Mouse (Mus musculus) macrophage (primary cell): ENCODE data around the gene Nr2c2ap. TPM values are rescaled to one million over a fixed set of nuclear protein-coding genes. Genes with fewer than 3 reads are reported as not detected.

Experiments
- H3K27ac ChIP-seq: fragments of 350-480 bp; formaldehyde crosslinking; 2 replicates; pipeline ENCODE4 v1.9.0; 2021
- H3K36me3 ChIP-seq: fragments of 350-480 bp; formaldehyde crosslinking; 2 replicates; pipeline ENCODE4 v1.9.0; 2021; ENCODE audit errors: inconsistent target
- H3K4me3 ChIP-seq: fragments of 350-480 bp; formaldehyde crosslinking; 2 replicates; pipeline ENCODE4 v1.9.0; 2021; ENCODE audit errors: inconsistent target
- H3K79me2 ChIP-seq: fragments of 350-480 bp; formaldehyde crosslinking; 2 replicates; pipeline ENCODE4 v1.9.0; 2021; ENCODE audit errors: inconsistent target
- WGBS: methylation state at CpG from one replicate; pipeline ENCODE4 v1.1.7; 2026; ENCODE audit warnings: inconsistent platforms; ENCODE audit not compliant: missing documents; 5-methylcytosine and 5-hydroxymethylcytosine counted together
- polyA plus RNA-seq: library from polyadenylated mRNA; stranded (reverse); fragments of 250-400 nt; gene quantifications from 3 replicates; pipeline ENCODE4 v1.2.4, GENCODE M21; 2018; ENCODE audit warnings: inconsistent platforms

Gene Nr2c2ap
- polyA plus RNA-seq, 1 experiment from 2014 or later: 18.4 TPM

- no peak overlapping the region for H3K27ac ChIP-seq
- WGBS: 93% methylated on average over 7 of the region's 9 CpGs
- H3K79me2 ChIP-seq: peaks cover 25% of the 10 kb centered on the region
- peaks cover 34% of the 10 kb centered on the region for H3K36me3 ChIP-seq
- H3K4me3 ChIP-seq: no peak overlapping the region
Measured at GRCm38 (mm10) chr8:70134931-70135330, 3.8 kb downstream of the Nr2c2ap start.

GRCm38 (mm10) chr8:70136591-70136990 lies 5.5 kb downstream of the Nr2c2ap start:
- peaks cover 34% of the 10 kb centered on the region for H3K79me2 ChIP-seq
- H3K36me3 ChIP-seq: peaks cover 34% of the 10 kb centered on the region
- H3K4me3 ChIP-seq: no peak overlapping the region
- 92% methylated on average over 4 of the region's 4 CpGs for WGBS
- no peak overlapping the region for H3K27ac ChIP-seq

GRCm38 (mm10) chr8:70137890-70138289 lies 6.8 kb downstream of the Nr2c2ap start:
- 81% methylated on average over 3 of the region's 4 CpGs for WGBS
- Histone ChIP-seq H3K36me3 (peaks cover 43% of the 10 kb centered on the region), H3K79me2 (peaks cover 21% of the 10 kb centered on the region), H3K27ac (no peak overlapping the region), H3K4me3 (no peak overlapping the region; the same call in 1 of the 2 replicates)

- Histone ChIP-seq H3K4me3 (peak within 1 kb of the TSS; percentile 98), H3K79me2 (peaks cover 14% of the 10 kb centered on the region), H3K27ac (peak within 1 kb of the TSS; percentile 52), H3K36me3 (peaks cover 43% of the 10 kb centered on the region; the same call in 1 of the 2 replicates)
- under 1% methylated on average over 46 of the region's 46 CpGs for WGBS
Measured at GRCm38 (mm10) chr8:70139026-70139857, 8.1 kb downstream of the Nr2c2ap start, which contains the start of the genes Rfxank, Borcs8 and Mef2b. TSS of gene Rfxank (minus strand) at chr8:70139154. TSS of gene Borcs8 (plus strand) at chr8:70139499. TSS of gene Mef2b (plus strand) at chr8:70139711.

- peaks cover 14% of the 10 kb centered on the region for H3K79me2 ChIP-seq
- peak overlapping the region; percentile 52 for H3K27ac ChIP-seq
- H3K4me3 ChIP-seq: peak overlapping the region; percentile 98
- H3K36me3 ChIP-seq: peaks cover 43% of the 10 kb centered on the region; the same call in 1 of the 2 replicates
- 3% methylated on average over 9 of the region's 9 CpGs for WGBS
Measured at GRCm38 (mm10) chr8:70139981-70140380, 8.8 kb downstream of the Nr2c2ap start.

- H3K27ac ChIP-seq: no peak overlapping the region
- no peaks in the 10 kb centered on the region for H3K79me2 ChIP-seq
- peaks cover 40% of the 10 kb centered on the region for H3K36me3 ChIP-seq
- 71% methylated on average over 7 of the region's 7 CpGs for WGBS
- H3K4me3 ChIP-seq: no peak overlapping the region
Measured at GRCm38 (mm10) chr8:70147678-70148607, 16.8 kb downstream of the Nr2c2ap start.

- Histone ChIP-seq H3K79me2 (no peaks in the 10 kb centered on the region), H3K27ac (no peak overlapping the region), H3K4me3 (no peak overlapping the region), H3K36me3 (peaks cover 21% of the 10 kb centered on the region)
- 66% methylated on average over 13 of the region's 13 CpGs for WGBS
Measured at GRCm38 (mm10) chr8:70150158-70150557, 19.0 kb downstream of the Nr2c2ap start.

GRCm38 (mm10) chr8:70152537-70153257 lies 21.6 kb downstream of the Nr2c2ap start:
- H3K27ac ChIP-seq: no peak overlapping the region
- H3K4me3 ChIP-seq: no peak overlapping the region
- 38% methylated on average over 14 of the region's 22 CpGs for WGBS
- no peaks in the 10 kb centered on the region for H3K36me3 ChIP-seq
- no peaks in the 10 kb centered on the region for H3K79me2 ChIP-seq

- no peaks in the 10 kb centered on the region for H3K36me3 ChIP-seq
- WGBS: 100% methylated on average over 1 of the region's 1 CpGs
- no peak overlapping the region for H3K27ac ChIP-seq
- H3K4me3 ChIP-seq: no peak overlapping the region
- no peaks in the 10 kb centered on the region for H3K79me2 ChIP-seq
Measured at GRCm38 (mm10) chr8:70157240-70157800, 26.2 kb downstream of the Nr2c2ap start.

GRCm38 (mm10) chr8:70158069-70158853 lies 27.1 kb downstream of the Nr2c2ap start:
- Histone ChIP-seq H3K79me2 (no peaks in the 10 kb centered on the region), H3K36me3 (no peaks in the 10 kb centered on the region), H3K27ac (no peak overlapping the region), H3K4me3 (no peak overlapping the region; the same call in 1 of the 2 replicates)
- WGBS: 9% methylated on average over 40 of the region's 40 CpGs

GRCm38 (mm10) chr8:70159211-70159610 lies 28.1 kb downstream of the Nr2c2ap start:
- Histone ChIP-seq H3K79me2 (no peaks in the 10 kb centered on the region), H3K4me3 (no peak overlapping the region), H3K36me3 (no peaks in the 10 kb centered on the region), H3K27ac (no peak overlapping the region)
- 79% methylated on average over 4 of the region's 4 CpGs for WGBS

- 30% methylated on average over 13 of the region's 13 CpGs for WGBS
- Histone ChIP-seq H3K27ac (no peak overlapping the region), H3K4me3 (no peak overlapping the region), H3K36me3 (no peaks in the 10 kb centered on the region), H3K79me2 (no peaks in the 10 kb centered on the region)
Measured at GRCm38 (mm10) chr8:70160015-70160414, 28.9 kb downstream of the Nr2c2ap start.

- H3K4me3 ChIP-seq: no peak overlapping the region
- H3K79me2 ChIP-seq: no peaks in the 10 kb centered on the region
- H3K27ac ChIP-seq: no peak overlapping the region
- H3K36me3 ChIP-seq: no peaks in the 10 kb centered on the region
- WGBS: 94% methylated on average over 3 of the region's 3 CpGs
Measured at GRCm38 (mm10) chr8:70163316-70163715, 32.2 kb downstream of the Nr2c2ap start.
